Mouse (Mus musculus) right cerebral cortex, postnatal 14 days (tissue): ENCODE data around the gene Osbp.
A peak's percentile ranks its signal among the peaks of the same experiment; 100 is the strongest.
"Not testable (repeated sequence)": the region's sequence is repeated elsewhere in the genome, so short reads cannot be mapped to it uniquely, and the experiment has no call there.

Source experiments
- DNase-seq: peaks from one replicate; pipeline ENCODE4 v3.0.0; 2022

Osbp gene

GRCm38 (mm10) chr19:11965023-11965942 lies at the start of gene Osbp:
Gene Osbp, plus strand, starts transcription at chr19:11965941.
- peak; percentile 98 for DNase-seq

- no peak for DNase-seq
Observed at GRCm38 (mm10) chr19:11922068-11922467, 43.7 kb upstream of the Osbp start.

GRCm38 (mm10) chr19:11922515-11922914 lies 43.2 kb upstream of the Osbp start:
- DNase-seq = not testable (repeated sequence)

- DNase-seq = no peak
Observed at GRCm38 (mm10) chr19:11926380-11926779, 39.4 kb upstream of the Osbp start.

- no peak for DNase-seq
Observed at GRCm38 (mm10) chr19:11928025-11928748, 37.6 kb upstream of the Osbp start.

GRCm38 (mm10) chr19:11946460-11946859 lies 19.3 kb upstream of the Osbp start:
- not testable (repeated sequence) for DNase-seq

- no peak for DNase-seq
Observed at GRCm38 (mm10) chr19:11949878-11950277, 15.9 kb upstream of the Osbp start.

GRCm38 (mm10) chr19:11950747-11951146 lies 15.0 kb upstream of the Osbp start:
- no peak for DNase-seq

GRCm38 (mm10) chr19:11954206-11954605 lies 11.5 kb upstream of the Osbp start:
- DNase-seq = no peak

GRCm38 (mm10) chr19:11956636-11957035 lies 9.1 kb upstream of the Osbp start:
- DNase-seq = no peak

GRCm38 (mm10) chr19:11957396-11957795 lies 8.3 kb upstream of the Osbp start:
- no peak for DNase-seq

- no peak for DNase-seq
Observed at GRCm38 (mm10) chr19:11957846-11958245, 7.9 kb upstream of the Osbp start.

- DNase-seq = no peak
Observed at GRCm38 (mm10) chr19:11964266-11964665, 1.5 kb upstream of the Osbp start.

- DNase-seq = peak; percentile 49
Observed at GRCm38 (mm10) chr19:11966201-11966636, 478 bp downstream of the Osbp start.

- DNase-seq = no peak
Observed at GRCm38 (mm10) chr19:11969155-11970050, 3.7 kb downstream of the Osbp start.

- DNase-seq = no peak
Observed at GRCm38 (mm10) chr19:11973511-11974222, 7.9 kb downstream of the Osbp start.

- no peak for DNase-seq
Observed at GRCm38 (mm10) chr19:11974223-11974540, 8.4 kb downstream of the Osbp start.

- DNase-seq = no peak
Observed at GRCm38 (mm10) chr19:11975683-11976082, 9.9 kb downstream of the Osbp start.

GRCm38 (mm10) chr19:11977363-11977762 lies 11.6 kb downstream of the Osbp start:
- DNase-seq = no peak

- no peak for DNase-seq
Observed at GRCm38 (mm10) chr19:11980471-11980870, 14.7 kb downstream of the Osbp start.

GRCm38 (mm10) chr19:11984614-11985013 lies 18.9 kb downstream of the Osbp start:
- not testable (repeated sequence) for DNase-seq

GRCm38 (mm10) chr19:11987841-11988240 lies 22.1 kb downstream of the Osbp start:
- DNase-seq = no peak
